Mouse (Mus musculus): Measurements from ENCODE around the gene Gm17542. TPM values are rescaled to one million over a fixed set of nuclear protein-coding genes. Genes with fewer than 3 reads are reported as not detected.

Gm17542 gene
- polyA plus RNA-seq, 1 experiment from 2014 or later: not detected

GRCm38 (mm10) chr10:58675533-58675932 lies 42.5 kb downstream of the Gm17542 start, which contains the start of gene Edar:
TSS of gene Edar (minus strand) at chr10:58675654.
- WGBS: 2% methylated on average over 20 of the region's 20 CpGs
- Histone ChIP-seq H3K9me3 (no peaks in the 10 kb centered on the region), H3K9ac (peak within 1 kb of the TSS; percentile 71), H3K4me3 (peak within 1 kb of the TSS; percentile 45), H3K4me1 (peaks cover 8% of the 10 kb centered on the region), H3K27me3 (peaks cover 10% of the 10 kb centered on the region), H3K27ac (no peak within 1 kb of the TSS), H3K36me3 (no peaks in the 10 kb centered on the region), H3K4me2 (peak within 1 kb of the TSS; percentile 65)
- peak; percentile 80; the same call in 1 of the 2 replicates for ATAC-seq (ENCODE audit: insufficient number of reproducible peaks, insufficient read depth, low FRiP score, low TSS enrichment, low read depth)

GRCm38 (mm10) chr10:58673278-58674061 lies 44.5 kb downstream of the Gm17542 start:
- Histone ChIP-seq H3K36me3 (no peaks in the 10 kb centered on the region), H3K4me3 (peak overlapping the region; percentile 16)
- 0 out of 2 replicates have a peak, but pooled peaks have one; percentile 52 for ATAC-seq (ENCODE audit: insufficient number of reproducible peaks, insufficient read depth, low FRiP score, low TSS enrichment, low read depth)

DNA sequence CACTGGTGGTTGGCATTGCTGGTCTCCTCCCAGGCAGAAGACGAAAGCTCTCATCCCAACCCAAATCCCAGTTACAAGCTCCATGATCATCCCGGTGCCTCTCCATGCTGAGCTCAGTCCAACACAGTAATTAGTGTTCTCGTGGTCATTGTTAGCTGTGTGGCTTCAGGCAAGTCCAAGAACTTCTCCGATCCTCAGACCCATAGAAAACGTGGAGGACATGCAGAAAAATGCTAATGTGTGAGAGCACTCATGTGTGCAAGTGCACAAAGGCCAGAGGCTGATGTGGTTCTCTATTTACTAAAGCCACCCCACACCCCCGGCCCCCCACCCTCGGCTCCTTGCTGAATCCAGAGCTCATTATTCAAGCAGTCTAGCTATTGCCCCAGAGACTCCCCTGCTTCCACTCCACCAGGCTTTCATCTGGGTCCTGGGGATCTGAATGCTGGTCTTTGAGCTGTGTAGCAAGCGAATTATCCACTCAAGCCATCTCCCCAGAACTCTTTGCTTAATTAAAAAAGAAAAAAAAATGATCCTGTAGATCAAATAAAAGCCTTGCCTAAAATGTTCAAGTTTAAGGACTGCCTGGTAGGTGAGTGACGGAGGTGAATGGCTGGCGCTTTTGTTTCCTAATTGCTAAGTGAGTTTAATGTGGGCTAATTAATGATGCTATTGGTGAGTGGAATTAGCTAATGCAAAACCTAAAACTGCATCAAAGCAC lies 45.3 kb downstream of the Gm17542 start:
- H3K4me3 ChIP-seq: no peak overlapping the region
- H3K27me3 ChIP-seq: peaks cover 10% of the 10 kb centered on the region
- H3K36me3 ChIP-seq: no peaks in the 10 kb centered on the region
- WGBS: 57% methylated on average over 10 of the region's 10 CpGs
- no peak overlapping the region; the same call in 1 of the 2 replicates for H3K4me2 ChIP-seq
- H3K27ac ChIP-seq: no peak overlapping the region
- ATAC-seq (ENCODE audit: insufficient number of reproducible peaks, insufficient read depth, low FRiP score, low TSS enrichment, low read depth): no peak
- H3K9ac ChIP-seq: no peak overlapping the region
- H3K4me1 ChIP-seq: peaks cover 8% of the 10 kb centered on the region
- H3K9me3 ChIP-seq: no peaks in the 10 kb centered on the region

More at GRCm38 (mm10) chr10:58673278-58674061, 44.5 kb downstream of the Gm17542 start:
- Histone ChIP-seq H3K9ac (no peak overlapping the region), H3K4me2 (peak overlapping the region; percentile 65), H3K4me1 (peaks cover 8% of the 10 kb centered on the region), H3K27me3 (peaks cover 10% of the 10 kb centered on the region), H3K27ac (no peak overlapping the region), H3K9me3 (no peaks in the 10 kb centered on the region)
- 36% methylated on average over 15 of the region's 15 CpGs for WGBS

GRCm38 (mm10) chr10:58663868-58664267 lies 54.1 kb downstream of the Gm17542 start:
- no peak for ATAC-seq (ENCODE audit: insufficient number of reproducible peaks, insufficient read depth, low FRiP score, low TSS enrichment, low read depth)
- Histone ChIP-seq H3K9ac (no peak overlapping the region), H3K4me3 (no peak overlapping the region), H3K27ac (no peak overlapping the region), H3K27me3 (no peaks in the 10 kb centered on the region), H3K36me3 (no peaks in the 10 kb centered on the region), H3K9me3 (no peaks in the 10 kb centered on the region), H3K4me1 (no peaks in the 10 kb centered on the region), H3K4me2 (no peak overlapping the region)
- WGBS: 73% methylated on average over 5 of the region's 5 CpGs

Other genes starting within 250 kb of the Gm17542 start
- 13.5 and 13.8 TPM in 2 replicates for gene Ccdc138, start 220.3 kb downstream of the Gm17542 start, polyA plus RNA-seq (2015; fragmentation: Nextera tagmentation; extraction: Ambion mirVana)
- 3.3 TPM in 2 replicates for gene Edar, start 42.6 kb downstream of the Gm17542 start, polyA plus RNA-seq (2015; fragmentation: Nextera tagmentation; extraction: Ambion mirVana)
- gene Sh3rf3, start 95.1 kb upstream of the Gm17542 start, polyA plus RNA-seq (2015; fragmentation: Nextera tagmentation; extraction: Ambion mirVana): 2.8 and 3.3 TPM in 2 replicates